Mouse (Mus musculus): ENCODE measurements around the gene Mrps33. TPM values are rescaled to one million over a fixed set of nuclear protein-coding genes. Genes with fewer than 3 reads are reported as not detected.

Gene Mrps33
- total RNA-seq, 2 experiments from 2014 or later, result 26.9 to 77.6 TPM

GRCm38 (mm10) chr6:39780857-39781666 lies 29.7 kb downstream of the Mrps33 start:
- peak; percentile 23 for ATAC-seq (ENCODE audit: poor library complexity, severe bottlenecking)

DNA sequence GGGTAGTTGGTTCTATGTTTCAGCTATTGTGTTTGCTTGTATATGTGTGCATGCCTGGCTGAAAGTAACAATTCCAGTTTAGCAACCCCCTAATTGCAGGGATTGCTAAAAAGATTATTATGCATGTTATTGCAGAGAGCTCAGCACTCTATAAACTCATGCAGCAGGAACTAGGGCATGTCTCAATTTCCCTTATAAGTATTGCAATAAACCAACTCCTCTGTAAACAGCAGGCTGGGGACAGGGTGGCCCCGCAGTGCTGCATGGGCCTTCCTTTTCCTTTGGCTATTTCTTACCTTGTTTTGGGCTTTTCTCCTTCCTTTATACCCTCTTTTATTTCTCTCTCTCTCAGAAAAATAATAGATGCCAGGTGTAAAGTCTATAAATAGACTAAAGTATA lies 32.3 kb downstream of the Mrps33 start:
- peak; percentile 53 for ATAC-seq (ENCODE audit: poor library complexity, severe bottlenecking)

- peak; percentile 67 for ATAC-seq (ENCODE audit: poor library complexity, severe bottlenecking)
These were observed 34.5 kb downstream of the Mrps33 start for GRCm38 (mm10) chr6:39776275-39776674.

DNA sequence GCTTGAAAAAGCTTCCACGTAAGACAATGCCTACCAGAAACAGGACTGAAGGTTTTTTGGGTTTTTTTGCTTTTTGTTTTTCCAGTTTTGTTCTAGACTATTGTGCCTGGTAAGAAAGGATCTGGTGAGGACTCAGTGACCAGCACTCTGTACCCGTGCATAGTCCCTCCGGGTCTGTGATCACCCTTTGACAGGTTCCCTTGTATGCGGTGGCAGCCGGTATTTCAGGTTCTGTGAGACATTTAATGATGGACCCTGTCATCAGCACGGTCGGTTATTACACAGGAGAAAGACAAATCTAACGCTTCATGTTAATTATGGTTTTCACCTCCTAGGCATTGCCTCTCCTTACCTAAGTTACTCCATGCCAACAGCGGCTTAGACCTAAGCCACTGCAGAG lies 35.8 kb downstream of the Mrps33 start:
- no peak for ATAC-seq (ENCODE audit: poor library complexity, severe bottlenecking)

- ATAC-seq (ENCODE audit: poor library complexity, severe bottlenecking), result no peak
These were observed 53.6 kb downstream of the Mrps33 start for GRCm38 (mm10) chr6:39757229-39757628.

Other genes starting within 250 kb of the Mrps33 start
- 4.4 and 7.1 TPM in 2 replicates for gene Adck2, start 237.1 kb downstream of the Mrps33 start, total RNA-seq (2015)
- 5.9 and 12.6 TPM in 2 replicates for gene Adck2, start 237.1 kb downstream of the Mrps33 start, total RNA-seq (2017)
- 6.0 and 7.2 TPM in 2 replicates for gene Gm42420, start 225.2 kb downstream of the Mrps33 start, total RNA-seq (2015)
- gene Gm42420, start 225.2 kb downstream of the Mrps33 start, total RNA-seq (2017), result 5.7 TPM in 1 of 2 replicates, not detected in the other
- gene Ndufb2, start 218.4 kb downstream of the Mrps33 start, total RNA-seq (2015), result 73.6 and 90.5 TPM in 2 replicates
- gene Ndufb2, start 218.4 kb downstream of the Mrps33 start, total RNA-seq (2017), result 59.1 and 77.0 TPM in 2 replicates
- gene Braf, start 85.5 kb downstream of the Mrps33 start, total RNA-seq (2015), result 33.2 and 49.0 TPM in 2 replicates
- 18.4 and 26.0 TPM in 2 replicates for gene Braf, start 85.5 kb downstream of the Mrps33 start, total RNA-seq (2017)
- gene Tmem178b, start 62.3 kb upstream of the Mrps33 start, total RNA-seq (2015), result not detected in 2 replicates
- gene Tmem178b, start 62.3 kb upstream of the Mrps33 start, total RNA-seq (2017), result not detected in 2 replicates

Measured in megakaryocyte, adult 5-6 weeks (primary cell).